Mouse (Mus musculus) midbrain, embryonic 14.5 days (tissue): ENCODE data around the gene Scgb2b18. TPM values are rescaled to one million over a fixed set of nuclear protein-coding genes. Genes with fewer than 3 reads are reported as not detected.
"Not testable (repeated sequence)": the region's sequence is repeated elsewhere in the genome, so short reads cannot be mapped to it uniquely, and the experiment has no call there.

ENCODE experiments used
- ATAC-seq: fragments of 200-750 bp; cut with Nextera tagmentation; 2 replicates; pipeline ENCODE4 v1.8.0; 2017; ENCODE audit warnings: moderate number of reproducible peaks, moderate library complexity; ENCODE audit not compliant: low FRiP score, low TSS enrichment
- DNase-seq: peaks from one replicate; pipeline ENCODE4 v3.0.0-alpha.2; 2015
- H3K27ac ChIP-seq: fragments of 300-500 bp; sonication (generic); replicated peaks from 2 replicates; pipeline ENCODE4 v1.5.1; 2014; ENCODE audit warnings: mild to moderate bottlenecking, low read depth, low read length, moderate library complexity
- H3K27me3 ChIP-seq: fragments of 300-500 bp; sonication (generic); 2 replicates; pipeline ENCODE4 v1.6.1; 2014; ENCODE audit warnings: low read length, control low read depth, mixed read lengths; ENCODE audit not compliant: control insufficient read depth, insufficient read depth
- H3K36me3 ChIP-seq: fragments of 300-500 bp; sonication (generic); 2 replicates; pipeline ENCODE4 v1.6.1; 2014; ENCODE audit warnings: low read length, control low read depth; ENCODE audit not compliant: control insufficient read depth, insufficient read depth
- H3K4me1 ChIP-seq: fragments of 300-500 bp; sonication (generic); 2 replicates; pipeline ENCODE4 v1.6.1; 2014; ENCODE audit warnings: mild to moderate bottlenecking, antibody characterized with exemption, low read length, control low read depth; ENCODE audit not compliant: control insufficient read depth, insufficient read depth
- H3K4me2 ChIP-seq: fragments of 300-500 bp; sonication (generic); 2 replicates; pipeline ENCODE4 v1.6.1; 2014; ENCODE audit warnings: mild to moderate bottlenecking, low read length, moderate library complexity
- H3K4me3 ChIP-seq: fragments of 300-500 bp; sonication (generic); replicated peaks from 2 replicates; pipeline ENCODE4 v1.5.1; 2014; ENCODE audit warnings: low read depth, low read length
- H3K9ac ChIP-seq: fragments of 300-500 bp; sonication (generic); replicated peaks from 2 replicates; pipeline ENCODE4 v1.6.1; 2014; ENCODE audit warnings: mild to moderate bottlenecking, low read length, moderate library complexity
- H3K9me3 ChIP-seq: fragments of 300-500 bp; sonication (generic); 2 replicates; pipeline ENCODE4 v1.6.1; 2016; ENCODE audit warnings: low read length, control low read depth, mixed read lengths; ENCODE audit not compliant: control insufficient read depth
- WGBS: fragments of 180-500 bp; shearing (Covaris S2); extraction: QIAGEN DNeasy Blood & Tissue Kit; methylation state at CpG from one replicate; pipeline ENCODE4 v1.1.7; 2014; 5-methylcytosine and 5-hydroxymethylcytosine counted together
- polyA plus RNA-seq: library from polyadenylated mRNA; unstranded; fragments of >200 nt; fragmentation: Nextera tagmentation; extraction: Ambion mirVana; gene quantifications from 2 replicates; pipeline ENCODE4 v1.2.1, GENCODE M21; 2014

The Scgb2b18 gene
- not detected in 2 replicates for polyA plus RNA-seq

- H3K4me3 ChIP-seq, H3K27me3 ChIP-seq, H3K9me3 ChIP-seq, H3K27ac ChIP-seq, ATAC-seq, H3K4me1 ChIP-seq, H3K36me3 ChIP-seq, H3K9ac ChIP-seq, DNase-seq, H3K4me2 ChIP-seq: not testable (repeated sequence)
- 92% methylated on average over 2 of the region's 2 CpGs for WGBS
Observed at GRCm38 (mm10) chr7:33173764-33174163, at the start of gene Scgb2b18. Gene Scgb2b18 (minus strand): TSS chr7:33173864.

- H3K36me3 ChIP-seq, H3K27ac ChIP-seq, ATAC-seq, H3K4me1 ChIP-seq, H3K4me3 ChIP-seq, H3K9ac ChIP-seq, DNase-seq, H3K4me2 ChIP-seq, H3K27me3 ChIP-seq, H3K9me3 ChIP-seq: not testable (repeated sequence)
- no CpG with 5 or more reads among the region's 2 CpGs for WGBS
Observed at GRCm38 (mm10) chr7:33185268-33185667, 11.6 kb upstream of the Scgb2b18 start, which contains the start of gene Scgb1b18. Gene Scgb1b18 (plus strand): TSS chr7:33185568.

Other genes with a start within 250 kb of the Scgb2b18 start
- not detected in 2 replicates for gene Scgb2b17, start 117.3 kb downstream of the Scgb2b18 start, polyA plus RNA-seq
- not detected in 2 replicates for gene Scgb1b17, start 110.4 kb downstream of the Scgb2b18 start, polyA plus RNA-seq
- not detected in 2 replicates for gene Scgb1b18, start 11.7 kb upstream of the Scgb2b18 start, polyA plus RNA-seq
- not detected in 2 replicates for gene Scgb2b19, start 106.5 kb upstream of the Scgb2b18 start, polyA plus RNA-seq
- gene Scgb1b19, start 113.4 kb upstream of the Scgb2b18 start, polyA plus RNA-seq = not detected in 2 replicates
- gene Scgb2b20, start 192.5 kb upstream of the Scgb2b18 start, polyA plus RNA-seq = not detected in 2 replicates
- not detected in 2 replicates for gene Scgb1b20, start 199.4 kb upstream of the Scgb2b18 start, polyA plus RNA-seq